In genomic region chr1:20912115-20912514, GRCm38 (mm10) we compare ENCODE assay signal across 17 mouse cellular contexts. TPM values are rescaled to one million over a fixed set of nuclear protein-coding genes. Genes with fewer than 3 reads are reported as not detected.
DNase-seq lines count a peak whose midpoint lies in the region; ATAC-seq lines count a peak whose summit lies in the region.
"Had no signal": no experiment of that assay in that cellular context is flagged by ENCODE, and none has a peak within 500 bp of the region (broad histone marks: within the 10 kb centered on the region; RNA-seq: fewer than 3 reads in every experiment).

No protein-coding gene starts in this region.

- no peak for ATAC-seq in hindbrain, embryonic 13.5 days (ENCODE audit: low FRiP score)
- no peak for ATAC-seq in hindbrain, embryonic 12.5 days (ENCODE audit: low FRiP score)
- ATAC-seq in neural tube, embryonic 13.5 days (ENCODE audit: low read depth): no peak
- ATAC-seq in granulocyte monocyte progenitor cell, adult 5-6 weeks (replicated peaks; ENCODE audit: poor library complexity, severe bottlenecking): peak; percentile 36; the same call in 1 of the 2 replicates
- ATAC-seq in megakaryocyte-erythroid progenitor cell, adult 5-6 weeks (replicated peaks; ENCODE audit: low FRiP score, low TSS enrichment, poor library complexity, severe bottlenecking): no peak

- DNase-seq in neural tube, embryonic 10.5 days (ENCODE audit: extremely low spot score, low spot score): no peak
- DNase-seq in embryo, embryonic 11 days: no peak
- DNase-seq: adrenal gland, adult 2 months; cerebellum, postnatal 14 days; heart, postnatal 10 days; kidney, adult 18-20 months; layer of hippocampus, adult 9-11 months; liver; right cerebral cortex, adult 18-20 months had no signal

- no peak overlapping the region for H3K4me2 ChIP-seq in hindbrain, embryonic 13.5 days
- H3K4me2 ChIP-seq in hindbrain, embryonic 12.5 days (replicated peaks): no peak overlapping the region
- H3K4me2 ChIP-seq in neural tube, embryonic 13.5 days: no peak overlapping the region
- H3K4me2 ChIP-seq: embryonic facial prominence, embryonic 12.5 days; lung, embryonic 15.5 days; neural tube, embryonic 12.5 days had no signal

- no peaks in the 10 kb centered on the region for H3K27me3 ChIP-seq in hindbrain, embryonic 13.5 days
- H3K27me3 ChIP-seq in hindbrain, embryonic 12.5 days: no peaks in the 10 kb centered on the region
- H3K27me3 ChIP-seq in neural tube, embryonic 13.5 days: no peaks in the 10 kb centered on the region
- H3K27me3 ChIP-seq: embryonic facial prominence, embryonic 12.5 days; lung, embryonic 15.5 days; neural tube, embryonic 12.5 days had no signal

- peaks cover 28% of the 10 kb centered on the region for H3K4me1 ChIP-seq in hindbrain, embryonic 13.5 days (replicated peaks)
- H3K4me1 ChIP-seq in hindbrain, embryonic 12.5 days: peaks cover 17% of the 10 kb centered on the region
- peaks cover 24% of the 10 kb centered on the region for H3K4me1 ChIP-seq in neural tube, embryonic 13.5 days (replicated peaks)
- H3K4me1 ChIP-seq: lung, embryonic 15.5 days had no signal

- no peak overlapping the region for H3K4me3 ChIP-seq in hindbrain, embryonic 13.5 days
- H3K4me3 ChIP-seq in hindbrain, embryonic 12.5 days: no peak overlapping the region
- no peak overlapping the region for H3K4me3 ChIP-seq in neural tube, embryonic 13.5 days
- H3K4me3 ChIP-seq: embryonic facial prominence, embryonic 12.5 days; lung, embryonic 15.5 days; neural tube, embryonic 12.5 days had no signal

- H3K36me3 ChIP-seq in hindbrain, embryonic 13.5 days: no peaks in the 10 kb centered on the region
- H3K36me3 ChIP-seq in hindbrain, embryonic 12.5 days: no peaks in the 10 kb centered on the region
- H3K36me3 ChIP-seq in neural tube, embryonic 13.5 days: no peaks in the 10 kb centered on the region
- H3K36me3 ChIP-seq: embryonic facial prominence, embryonic 12.5 days; lung, embryonic 15.5 days; neural tube, embryonic 12.5 days had no signal

- H3K9me3 ChIP-seq in hindbrain, embryonic 13.5 days: no peaks in the 10 kb centered on the region
- H3K9me3 ChIP-seq in hindbrain, embryonic 12.5 days (replicated peaks): no peaks in the 10 kb centered on the region
- no peaks in the 10 kb centered on the region for H3K9me3 ChIP-seq in neural tube, embryonic 13.5 days
- H3K9me3 ChIP-seq: embryonic facial prominence, embryonic 12.5 days; lung, embryonic 15.5 days; neural tube, embryonic 12.5 days had no signal

- peak overlapping the region; percentile 48; the same call in 1 of the 2 replicates for H3K27ac ChIP-seq in hindbrain, embryonic 13.5 days
- H3K27ac ChIP-seq in hindbrain, embryonic 12.5 days: no peak overlapping the region
- H3K27ac ChIP-seq in neural tube, embryonic 13.5 days (replicated peaks): peak overlapping the region; percentile 71; the same call in 1 of the 2 replicates
- H3K27ac ChIP-seq: embryonic facial prominence, embryonic 12.5 days; lung, embryonic 15.5 days; neural tube, embryonic 12.5 days had no signal

- WGBS in hindbrain, embryonic 13.5 days: 5% methylated on average over 2 of the region's 2 CpGs
- 21% methylated on average over 2 of the region's 2 CpGs for WGBS in hindbrain, embryonic 12.5 days
- 20% methylated on average over 2 of the region's 2 CpGs for WGBS in neural tube, embryonic 13.5 days

- H3K9ac ChIP-seq in hindbrain, embryonic 13.5 days: 0 out of 2 replicates have a peak overlapping the region, but pooled peaks have one; percentile 39
- H3K9ac ChIP-seq in hindbrain, embryonic 12.5 days: no peak overlapping the region
- no peak overlapping the region for H3K9ac ChIP-seq in neural tube, embryonic 13.5 days
- H3K9ac ChIP-seq: embryonic facial prominence, embryonic 12.5 days; lung, embryonic 15.5 days; neural tube, embryonic 12.5 days had no signal

RNA-seq across cellular contexts. Expression of gene Paqr8, which starts 21.7 kb away (rescaled TPM):
- 22.5 and 26.2 TPM in 2 replicates for polyA plus RNA-seq in hindbrain, embryonic 13.5 days (2015; fragmentation: Nextera tagmentation; extraction: Ambion mirVana)
- 15.6 and 16.4 TPM in 2 replicates for polyA plus RNA-seq in hindbrain, embryonic 12.5 days (2016; fragmentation: Nextera tagmentation; extraction: Ambion mirVana)
- 18.1 and 18.5 TPM in 2 replicates for polyA plus RNA-seq in neural tube, embryonic 13.5 days (2015; fragmentation: Nextera tagmentation; extraction: Ambion mirVana)
- total RNA-seq in granulocyte monocyte progenitor cell, adult 5-6 weeks (2014; fragmentation: Nextera tagmentation): 3.0 and 3.1 TPM in 2 replicates
- 2.6 and 2.9 TPM in 2 replicates for total RNA-seq in granulocyte monocyte progenitor cell, adult 5-6 weeks (2017)
- 0.37 and 2.0 TPM in 2 replicates for total RNA-seq in megakaryocyte-erythroid progenitor cell, adult 5-6 weeks (2014; fragmentation: Nextera tagmentation)
- total RNA-seq in megakaryocyte-erythroid progenitor cell, adult 5-6 weeks (2017): 1.6 and 2.9 TPM in 2 replicates

RNA-seq across cellular contexts. Expression of gene Efhc1, which starts 39.3 kb away (rescaled TPM):
- polyA plus RNA-seq in hindbrain, embryonic 13.5 days (2015; fragmentation: Nextera tagmentation; extraction: Ambion mirVana): 2.6 and 3.5 TPM in 2 replicates
- polyA plus RNA-seq in hindbrain, embryonic 12.5 days (2016; fragmentation: Nextera tagmentation; extraction: Ambion mirVana): 4.4 and 4.5 TPM in 2 replicates
- 1.8 and 2.0 TPM in 2 replicates for polyA plus RNA-seq in neural tube, embryonic 13.5 days (2015; fragmentation: Nextera tagmentation; extraction: Ambion mirVana)
- total RNA-seq in granulocyte monocyte progenitor cell, adult 5-6 weeks (2014; fragmentation: Nextera tagmentation): not detected in 2 replicates
- total RNA-seq in granulocyte monocyte progenitor cell, adult 5-6 weeks (2017): 0.15 and 0.26 TPM in 2 replicates
- not detected in 2 replicates for total RNA-seq in megakaryocyte-erythroid progenitor cell, adult 5-6 weeks (2014; fragmentation: Nextera tagmentation)
- not detected in 2 replicates for total RNA-seq in megakaryocyte-erythroid progenitor cell, adult 5-6 weeks (2017)
